Mouse (Mus musculus): ENCODE measurements around the gene Lmo2.

The Lmo2 gene

GRCm38 (mm10) chr2:104027458-104028138 lies 69.8 kb downstream of the Lmo2 start, which contains the start of gene Fbxo3:
TSS of gene Fbxo3 (plus strand) at chr2:104027721.
- Histone ChIP-seq H3K36me3 (ENCODE audit: insufficient read depth, low read length) (no peaks in the 10 kb centered on the region), H3K4me3 (replicated peaks; ENCODE audit: low read length) (peak within 1 kb of the TSS; percentile 95), H3K27me3 (ENCODE audit: insufficient read depth, low read length) (0 out of 2 replicates have a peak, but pooled peaks cover 7% of the 10 kb centered on the region), H3K9me3 (ENCODE audit: low read length) (peaks cover 12% of the 10 kb centered on the region; the same call in 1 of the 2 replicates), H3K4me1 (replicated peaks; ENCODE audit: low read depth, low read length) (peaks cover 23% of the 10 kb centered on the region)
- TF ChIP-seq NANOG (IDR thresholded peaks at IDR 0.05; ENCODE audit: borderline replicate concordance, low read length) (no peak), POU5F1 (IDR thresholded peaks at IDR 0.05; ENCODE audit: borderline replicate concordance, low read length) (no peak), CTCF (conservative IDR thresholded peaks at IDR 0.05; ENCODE audit: low read length) (no peak)

DNA sequence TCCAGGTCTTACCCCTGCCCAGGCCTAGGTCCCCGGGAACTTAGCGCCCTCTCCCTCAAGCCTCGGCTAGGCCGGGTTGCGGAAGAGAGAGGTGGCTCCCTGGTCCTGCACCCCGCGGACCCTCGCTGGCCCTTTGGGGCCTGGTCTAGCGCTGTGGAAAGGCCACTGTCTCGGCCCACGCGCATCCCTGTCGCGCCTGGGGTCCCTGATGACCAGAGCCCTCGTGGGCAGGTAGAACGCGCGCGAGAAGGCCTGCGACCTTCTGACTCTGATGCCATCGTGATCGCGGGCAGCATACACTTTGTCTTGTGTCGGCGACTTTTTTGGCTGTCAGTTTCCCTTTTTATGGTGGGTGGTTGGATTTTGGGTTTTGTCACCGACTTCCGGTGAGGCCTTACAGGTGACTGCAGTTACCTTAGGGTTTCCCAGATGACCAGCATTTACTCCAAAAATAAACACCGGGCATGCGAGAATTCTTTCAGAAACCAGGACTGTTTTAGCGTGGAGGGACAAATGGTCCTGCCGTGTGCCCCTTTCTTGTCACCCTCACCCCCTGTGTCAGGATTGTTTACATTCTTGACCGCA lies 70.4 kb downstream of the Lmo2 start, which contains the start of gene 4931422A03Rik:
Gene 4931422A03Rik (minus strand): TSS at position 223 of the 585 bp plus-strand sequence.
- Histone ChIP-seq H3K4me3 (replicated peaks; ENCODE audit: low read length) (peak within 1 kb of the TSS; percentile 95), H3K27me3 (ENCODE audit: insufficient read depth, low read length) (0 out of 2 replicates have a peak, but pooled peaks cover 7% of the 10 kb centered on the region), H3K4me1 (replicated peaks; ENCODE audit: low read depth, low read length) (peaks cover 23% of the 10 kb centered on the region), H3K9me3 (ENCODE audit: low read length) (peaks cover 12% of the 10 kb centered on the region; the same call in 1 of the 2 replicates), H3K36me3 (ENCODE audit: insufficient read depth, low read length) (no peaks in the 10 kb centered on the region)
- no peak for TF ChIP-seq CTCF (conservative IDR thresholded peaks at IDR 0.05; ENCODE audit: low read length)
- no peak for TF ChIP-seq NANOG (IDR thresholded peaks at IDR 0.05; ENCODE audit: borderline replicate concordance, low read length)
- TF ChIP-seq POU5F1 (IDR thresholded peaks at IDR 0.05; ENCODE audit: borderline replicate concordance, low read length): no peak

GRCm38 (mm10) chr2:104029074-104029473 lies 71.3 kb downstream of the Lmo2 start:
- H3K9me3 ChIP-seq (ENCODE audit: low read length): peaks cover 10% of the 10 kb centered on the region; the same call in 1 of the 2 replicates
- no peak overlapping the region for H3K4me3 ChIP-seq (replicated peaks; ENCODE audit: low read length)
- TF ChIP-seq CTCF (conservative IDR thresholded peaks at IDR 0.05; ENCODE audit: low read length) (no peak), NANOG (IDR thresholded peaks at IDR 0.05; ENCODE audit: borderline replicate concordance, low read length) (no peak), POU5F1 (IDR thresholded peaks at IDR 0.05; ENCODE audit: borderline replicate concordance, low read length) (no peak)
- H3K4me1 ChIP-seq (replicated peaks; ENCODE audit: low read depth, low read length): peaks cover 23% of the 10 kb centered on the region
- peaks cover 4% of the 10 kb centered on the region for H3K36me3 ChIP-seq (ENCODE audit: insufficient read depth, low read length)
- 0 out of 2 replicates have a peak, but pooled peaks cover 7% of the 10 kb centered on the region for H3K27me3 ChIP-seq (ENCODE audit: insufficient read depth, low read length)

DNA sequence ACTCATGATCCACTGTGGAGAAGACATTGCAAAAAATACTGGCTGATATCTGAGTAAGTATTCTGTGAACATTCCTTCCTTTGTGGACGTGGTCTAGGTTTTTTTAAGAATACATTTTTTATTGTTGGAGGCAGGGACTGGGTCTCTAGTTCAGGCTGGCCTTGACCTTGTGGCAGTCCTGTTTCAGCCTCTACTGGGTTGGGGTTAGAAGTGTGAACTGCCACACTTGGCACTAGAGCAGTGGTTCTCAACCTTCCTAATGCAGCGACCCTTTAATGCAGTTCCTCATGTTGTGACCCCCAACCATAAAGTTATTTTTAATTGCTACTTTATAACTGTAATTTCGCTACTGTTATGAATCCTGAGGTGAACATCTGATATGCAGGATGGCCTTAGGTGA lies 72.6 kb downstream of the Lmo2 start:
- Histone ChIP-seq H3K9me3 (ENCODE audit: low read length) (no peaks in the 10 kb centered on the region), H3K4me1 (replicated peaks; ENCODE audit: low read depth, low read length) (peaks cover 23% of the 10 kb centered on the region), H3K36me3 (ENCODE audit: insufficient read depth, low read length) (peaks cover 12% of the 10 kb centered on the region), H3K4me3 (replicated peaks; ENCODE audit: low read length) (no peak overlapping the region), H3K27me3 (ENCODE audit: insufficient read depth, low read length) (0 out of 2 replicates have a peak, but pooled peaks cover 7% of the 10 kb centered on the region)
- TF ChIP-seq NANOG (IDR thresholded peaks at IDR 0.05; ENCODE audit: borderline replicate concordance, low read length): no peak
- no peak for TF ChIP-seq POU5F1 (IDR thresholded peaks at IDR 0.05; ENCODE audit: borderline replicate concordance, low read length)
- TF ChIP-seq CTCF (conservative IDR thresholded peaks at IDR 0.05; ENCODE audit: low read length): no peak

All from E14TG2a.4 (cell line).